Mouse (Mus musculus) CH12.LX (cell line): ENCODE results near the gene Pfkfb3. TPM values are rescaled to one million over a fixed set of nuclear protein-coding genes. Genes with fewer than 3 reads are reported as not detected.

ENCODE experiments used
- DNase-seq: peaks from one replicate; pipeline ENCODE4 v3.0.0-alpha.2; 2013; ENCODE audit errors: extremely low read depth
- H3K27ac ChIP-seq: 2 replicates; pipeline ENCODE4 v1.5.1; 2012; ENCODE audit warnings: low read depth, mild to moderate bottlenecking, control low read depth, moderate library complexity; ENCODE audit not compliant: insufficient read depth
- H3K27me3 ChIP-seq: replicated peaks from 2 replicates; pipeline ENCODE3; 2012; ENCODE audit warnings: inconsistent platforms
- H3K36me3 ChIP-seq, 2 experiments: replicated peaks in 1 of 2; 2 replicates each; pipeline versions ENCODE3 to v1.6.1; 2012; ENCODE audit warnings: inconsistent platforms in 1 of 2, low read length in 1 of 2, mild to moderate bottlenecking in 1 of 2, mixed read lengths in 1 of 2, moderate library complexity in 1 of 2; ENCODE audit not compliant: control insufficient read depth in 1 of 2, insufficient read depth in 1 of 2
- H3K4me1 ChIP-seq, 2 experiments: 2 replicates each; pipeline ENCODE4 v1.6.1; 2012; ENCODE audit warnings: inconsistent platforms in 1 of 2, moderate library complexity in 1 of 2; ENCODE audit not compliant: insufficient read depth in 2 of 2, control insufficient read depth in 1 of 2
- H3K4me2 ChIP-seq: 2 replicates; pipeline ENCODE4 v1.6.1; 2012; ENCODE audit warnings: low read depth, mild to moderate bottlenecking, control low read depth; ENCODE audit not compliant: poor library complexity, insufficient read depth, severe bottlenecking
- H3K4me3 ChIP-seq, 3 experiments: fragments of 150-350 bp in 1 of 3; sonication (generic) in 1 of 3; replicated peaks in 1 of 3; 2 replicates each; pipeline versions ENCODE3 to v1.5.1; 2011 to 2012; ENCODE audit warnings: low read depth in 2 of 3, low read length in 2 of 3, mild to moderate bottlenecking in 2 of 3, moderate library complexity in 2 of 3, control low read depth in 1 of 3, improper control_type of control experiment in 1 of 3, inconsistent platforms in 1 of 3, mixed read lengths in 1 of 3; ENCODE audit not compliant: poor library complexity in 1 of 3
- H3K79me2 ChIP-seq: replicated peaks from 2 replicates; pipeline ENCODE4 v1.6.1; 2012; ENCODE audit warnings: mild to moderate bottlenecking, moderate library complexity; ENCODE audit not compliant: control insufficient read depth, poor library complexity, insufficient read depth, severe bottlenecking; ENCODE audit errors: extremely low read depth
- H3K9ac ChIP-seq: 2 replicates; pipeline ENCODE4 v1.6.1; 2012; ENCODE audit warnings: low read depth, mild to moderate bottlenecking, control low read depth, moderate library complexity; ENCODE audit not compliant: insufficient read depth
- H3K9me3 ChIP-seq: replicated peaks from 2 replicates; pipeline ENCODE3; 2012; ENCODE audit warnings: low read length, inconsistent platforms, mixed read lengths
- BHLHE40 ChIP-seq: IDR thresholded peaks from 2 replicates; pipeline ENCODE4 v1.6.1; 2011; ENCODE audit warnings: mild to moderate bottlenecking, low read depth, low read length, improper control_type of control experiment
- CHD2 ChIP-seq: IDR thresholded peaks from 2 replicates; pipeline ENCODE4 v1.6.1; 2011; ENCODE audit warnings: low read length, improper control_type of control experiment
- E2F4 ChIP-seq: IDR thresholded peaks from 2 replicates; pipeline ENCODE4 v1.6.1; 2011; ENCODE audit warnings: low read depth, low read length, improper control_type of control experiment; ENCODE audit not compliant: insufficient replicate concordance
- ELF1 ChIP-seq: IDR thresholded peaks from 2 replicates; pipeline ENCODE4 v1.6.1; 2014; ENCODE audit warnings: low read depth, mild to moderate bottlenecking, inconsistent platforms, low read length, improper control_type of control experiment
- ETS1 ChIP-seq: conservative IDR thresholded peaks from 2 replicates; pipeline ENCODE4 v1.6.1; 2012; ENCODE audit warnings: low read depth, mild to moderate bottlenecking, inconsistent platforms, low read length, improper control_type of control experiment, moderate library complexity
- HCFC1 ChIP-seq: IDR thresholded peaks from 2 replicates; pipeline ENCODE4 v1.6.1; 2012; ENCODE audit warnings: low read depth, mild to moderate bottlenecking, inconsistent platforms, low read length, improper control_type of control experiment
- IRF4 ChIP-seq: IDR thresholded peaks from 2 replicates; pipeline ENCODE4 v1.6.1; 2014; ENCODE audit warnings: low read depth, mild to moderate bottlenecking, inconsistent platforms, low read length, improper control_type of control experiment
- JUN ChIP-seq: IDR thresholded peaks from 2 replicates; pipeline ENCODE4 v1.6.1; 2011; ENCODE audit warnings: low read depth, mild to moderate bottlenecking, low read length, improper control_type of control experiment, moderate library complexity; ENCODE audit not compliant: insufficient read depth
- JUND ChIP-seq: conservative IDR thresholded peaks from 2 replicates; pipeline ENCODE4 v1.6.1; 2011; ENCODE audit warnings: low read depth, low read length, improper control_type of control experiment
- KAT2A ChIP-seq: IDR thresholded peaks from 2 replicates; pipeline ENCODE4 v1.6.1; 2012; ENCODE audit warnings: low read length, improper control_type of control experiment, inconsistent platforms; ENCODE audit not compliant: insufficient replicate concordance
- MAFK ChIP-seq: IDR thresholded peaks from 2 replicates; pipeline ENCODE4 v1.6.1; 2011; ENCODE audit warnings: low read length, improper control_type of control experiment; ENCODE audit not compliant: insufficient replicate concordance
- MAZ ChIP-seq: IDR thresholded peaks from 2 replicates; pipeline ENCODE4 v1.6.1; 2012; ENCODE audit warnings: low read depth, mild to moderate bottlenecking, inconsistent platforms, low read length, improper control_type of control experiment, moderate library complexity
- MEF2A ChIP-seq: IDR thresholded peaks from 2 replicates; pipeline ENCODE4 v1.6.1; 2014; ENCODE audit warnings: low read depth, mild to moderate bottlenecking, inconsistent platforms, low read length, improper control_type of control experiment, borderline replicate concordance
- MXI1 ChIP-seq: IDR thresholded peaks from 2 replicates; pipeline ENCODE4 v1.6.1; 2011; ENCODE audit warnings: mild to moderate bottlenecking, low read depth, low read length, improper control_type of control experiment
- NELFE ChIP-seq: IDR thresholded peaks from 2 replicates; pipeline ENCODE4 v1.6.1; 2011; ENCODE audit warnings: low read depth, low read length, improper control_type of control experiment
- PAX5 ChIP-seq: IDR thresholded peaks from 2 replicates; pipeline ENCODE4 v1.6.1; 2012; ENCODE audit warnings: low read length, inconsistent platforms, mixed read lengths
- POLR2AphosphoS2 ChIP-seq: IDR thresholded peaks from 2 replicates; pipeline ENCODE4 v1.6.1; 2011; ENCODE audit warnings: low read depth, low read length, improper control_type of control experiment
- RCOR1 ChIP-seq: conservative IDR thresholded peaks from 2 replicates; pipeline ENCODE4 v1.6.1; 2012; ENCODE audit warnings: low read depth, mild to moderate bottlenecking, inconsistent platforms, low read length, improper control_type of control experiment
- SMC3 ChIP-seq: IDR thresholded peaks from 2 replicates; pipeline ENCODE4 v1.6.1; 2011; ENCODE audit warnings: low read depth, low read length, improper control_type of control experiment
- UBTF ChIP-seq: IDR thresholded peaks from 2 replicates; pipeline ENCODE4 v1.6.1; 2012; ENCODE audit warnings: low read depth, mild to moderate bottlenecking, inconsistent platforms, low read length, improper control_type of control experiment, moderate library complexity
- USF2 ChIP-seq: conservative IDR thresholded peaks from 2 replicates; pipeline ENCODE4 v1.6.1; 2011; ENCODE audit warnings: low read depth, low read length, improper control_type of control experiment
- ZC3H11A ChIP-seq: IDR thresholded peaks from 2 replicates; pipeline ENCODE4 v1.6.1; 2012; ENCODE audit warnings: low read depth, mild to moderate bottlenecking, inconsistent platforms, low read length, improper control_type of control experiment
- ZKSCAN1 ChIP-seq: IDR thresholded peaks from 2 replicates; pipeline ENCODE4 v1.6.1; 2012; ENCODE audit warnings: low read depth, inconsistent platforms, low read length, improper control_type of control experiment, borderline replicate concordance
- ZNF384 ChIP-seq: IDR thresholded peaks from 2 replicates; pipeline ENCODE4 v1.6.1; 2012; ENCODE audit warnings: low read depth, low read length, improper control_type of control experiment, inconsistent platforms
- dilution Hi-C: fragments of 300-500 bp; cut with MboI; formaldehyde crosslinking; loops from 2 replicates; pipeline ENCODE4 v1.14.3; 2020; ENCODE audit warnings: low sequenced_read_pairs; ENCODE audit not compliant: extremely low pct_unique_long_range_greater_than_20kb, extremely low pct_ligation_motif_present
- in situ Hi-C: fragments of 300-500 bp; cut with MboI; formaldehyde crosslinking; loops from 3 replicates; pipeline ENCODE4 v1.14.3; 2019; ENCODE audit warnings: low sequenced_read_pairs, low pct_ligation_motif_present, low pct_unique_long_range_greater_than_20kb, mixed read lengths
- polyA plus RNA-seq: library from polyadenylated mRNA; unstranded; fragments of >175 nt; gene quantifications from 2 replicates; pipeline ENCODE4 v1.2.1, GENCODE M21; 2012; ENCODE audit warnings: low read depth; ENCODE audit not compliant: insufficient read length
- total RNA-seq, 2 experiments: library from RNA; depleted of rRNA; stranded (reverse); fragments of 300-350 nt in 1 of 2; fragments of >200 nt in 1 of 2; gene quantifications; 2 replicates each; pipeline ENCODE4 v1.2.3; 2012 to 2014

Pfkfb3 gene
- total and polyA plus RNA-seq, 3 experiments = 6.5 to 17.2 (median 6.7) TPM

DNA sequence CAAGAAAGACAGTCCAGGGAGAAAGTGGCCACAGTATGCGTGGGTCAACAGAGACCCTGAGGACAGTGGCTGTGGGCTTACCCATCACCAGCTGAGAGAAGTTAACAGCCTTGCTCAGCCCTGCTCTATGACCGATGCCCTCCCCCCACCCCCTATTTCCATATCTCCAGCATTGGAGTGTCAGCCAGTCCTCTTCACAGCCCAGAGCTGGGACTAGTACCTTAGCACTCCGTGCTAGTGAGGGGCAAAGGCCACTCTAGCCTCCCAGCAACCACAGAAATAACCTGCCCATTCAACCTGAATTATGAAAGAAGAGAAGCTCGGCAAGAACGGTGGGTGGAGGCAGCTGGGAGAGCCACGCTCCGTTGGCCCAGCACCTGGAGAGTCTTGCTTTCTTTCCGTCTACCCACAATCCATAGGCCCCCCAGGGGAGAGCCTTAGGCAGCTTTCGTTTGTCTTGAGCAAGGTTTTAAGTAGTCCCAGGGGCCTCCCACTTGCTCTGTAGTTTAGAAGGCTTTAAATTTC is 1.5 kb downstream of the Pfkfb3 start (continued):
- TF ChIP-seq MEF2A (peak; percentile 57; the same call in 1 of the 2 replicates), ELF1 (no peak), POLR2AphosphoS2 (no peak), ETS1 (peak; percentile 70), MAFK (0 out of 2 replicates have a peak, but pooled peaks have one; percentile 58), HCFC1 (peak; percentile 39; the same call in 1 of the 2 replicates), ZC3H11A (no peak), UBTF (no peak; the same call in 1 of the 2 replicates), PAX5 (no peak), SMC3 (no peak), USF2 (no peak), JUN (no peak), MXI1 (peak; percentile 60)

DNA sequence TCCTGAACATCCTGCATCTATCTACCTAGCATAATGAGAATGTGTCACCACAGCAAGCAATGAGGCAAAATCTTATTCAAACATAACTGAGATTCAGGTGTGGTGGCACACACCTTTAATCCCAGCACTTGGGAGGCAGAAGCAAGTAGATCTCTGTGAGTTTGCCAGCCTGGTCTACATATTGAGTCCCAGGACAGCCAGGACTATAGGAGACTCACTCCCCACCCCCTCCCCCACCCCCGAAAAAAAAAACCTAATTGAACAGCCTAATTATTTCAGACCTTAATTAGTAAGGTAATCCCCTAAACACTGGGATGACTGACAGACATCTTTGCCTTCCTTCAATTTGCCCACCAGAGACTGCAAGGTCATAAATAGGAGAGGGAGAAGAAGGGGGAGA is 2.2 kb downstream of the Pfkfb3 start:
- Histone ChIP-seq H3K79me2 (no peaks in the 10 kb centered on the region), H3K4me1 (peaks cover 5 to 31% of the 10 kb centered on the region in 2 experiments; a peak in 3 of 4 replicates), H3K27me3 (peaks cover 2% of the 10 kb centered on the region), H3K9me3 (no peaks in the 10 kb centered on the region), H3K27ac (no peak overlapping the region), H3K9ac (no peak overlapping the region), H3K4me2 (0 out of 2 replicates have a peak overlapping the region, but pooled peaks have one; percentile 92), H3K4me3 (no peak overlapping the region), H3K36me3 (peaks cover 0 to 12% of the 10 kb centered on the region in 2 experiments)
- in situ Hi-C loops = no loop called here
- dilution Hi-C loops = no loop called here
- TF ChIP-seq E2F4 (no peak), JUND (no peak), BHLHE40 (no peak), CHD2 (no peak), PAX5 (no peak), USF2 (no peak), IRF4 (no peak), ZKSCAN1 (no peak), KAT2A (no peak), SMC3 (no peak), MXI1 (no peak), NELFE (no peak), ZNF384 (no peak), MAZ (no peak), JUN (no peak), RCOR1 (no peak), POLR2AphosphoS2 (no peak)
- no peak for DNase-seq
